ENCODE assay signal across 27 mouse cellular contexts in the genomic region with DNA sequence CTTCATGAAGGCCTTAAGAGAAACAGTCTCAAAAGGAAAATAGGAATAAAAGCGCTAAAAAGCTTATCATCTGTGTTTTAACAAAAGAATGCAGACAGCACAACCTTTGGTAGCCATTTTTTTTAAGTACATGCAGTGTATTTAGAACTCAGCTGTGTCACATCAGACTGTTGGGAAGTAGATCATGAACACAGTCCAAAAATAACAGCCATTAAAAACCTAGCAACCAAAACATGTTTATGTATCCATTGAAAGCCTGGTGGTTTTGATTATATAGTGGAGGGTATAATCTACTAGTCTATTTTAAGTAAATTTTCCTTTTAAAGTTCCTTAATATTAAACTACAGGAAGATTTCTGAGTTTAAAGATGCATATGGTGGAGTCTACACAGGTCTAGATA. TPM values are rescaled to one million over a fixed set of nuclear protein-coding genes. Genes with fewer than 3 reads are reported as not detected.
DNase-seq lines count a peak whose midpoint lies in the region; ATAC-seq and TF ChIP-seq lines count a peak whose summit lies in the region.
"Had no signal": no experiment of that assay in that cellular context is flagged by ENCODE, and none has a peak within 500 bp of the region (broad histone marks: within the 10 kb centered on the region; RNA-seq: fewer than 3 reads in every experiment).

No protein-coding gene starts in this region.

- TF ChIP-seq CTCF in kidney, postnatal 0 days (IDR thresholded peaks at IDR 0.05; ENCODE audit: low read depth): no peak

- peak; percentile 72 for DNase-seq in embryonic facial prominence, embryonic 14.5 days (ENCODE audit: low spot score)
- no peak for DNase-seq in embryonic facial prominence, embryonic 10.5 days (ENCODE audit: low spot score)
- peak; percentile 85 for DNase-seq in kidney, postnatal 0 days (ENCODE audit: low spot score)
- no peak for DNase-seq in kidney, adult 18-20 months
- peak; percentile 50 for DNase-seq in 3T3-L1 (ENCODE audit: low read depth, low spot score)
- DNase-seq in embryo, embryonic 9.5 days (ENCODE audit: extremely low spot score): no peak
- DNase-seq: adrenal gland, postnatal 14 days; cerebellum, adult 11 months; cerebellum, postnatal 10 days; gastrocnemius, postnatal 14 days; lung, adult 2 months; thymus, postnatal 14 days had no signal

- H3K4me1 ChIP-seq in embryonic facial prominence, embryonic 14.5 days (ENCODE audit: control insufficient read depth, insufficient read depth, low read length): peaks cover 22% of the 10 kb centered on the region
- H3K4me1 ChIP-seq in embryonic facial prominence, embryonic 10.5 days: no peaks in the 10 kb centered on the region
- H3K4me1 ChIP-seq in heart, embryonic 15.5 days (replicated peaks): peaks cover 24% of the 10 kb centered on the region
- peaks cover 5% of the 10 kb centered on the region for H3K4me1 ChIP-seq in heart, embryonic 12.5 days (replicated peaks)
- peaks cover 6% of the 10 kb centered on the region; the same call in 1 of the 2 replicates for H3K4me1 ChIP-seq in kidney, postnatal 0 days (replicated peaks; ENCODE audit: insufficient read depth, low read length)
- H3K4me1 ChIP-seq: liver, embryonic 12.5 days had no signal

- ATAC-seq in embryonic facial prominence, embryonic 14.5 days (ENCODE audit: low read depth): peak; percentile 55; the same call in 1 of the 2 replicates
- ATAC-seq in heart, embryonic 15.5 days (replicated peaks; ENCODE audit: insufficient number of reproducible peaks, insufficient read depth, low FRiP score, low read depth): no peak; the same call in 1 of the 2 replicates
- ATAC-seq in heart, embryonic 12.5 days (ENCODE audit: insufficient number of reproducible peaks, low FRiP score): no peak
- ATAC-seq in kidney, postnatal 0 days (replicated peaks; ENCODE audit: low FRiP score, low read depth): no peak
- ATAC-seq: activated CD4-positive, CD25-positive, alpha-beta regulatory T cell, adult 4 months; CD4-positive, CD25-positive, alpha-beta regulatory T cell, adult 4 months; intestine, embryonic 15.5 days; liver, embryonic 12.5 days; midbrain, embryonic 15.5 days had no signal

- H3K27me3 ChIP-seq in embryonic facial prominence, embryonic 14.5 days (replicated peaks; ENCODE audit: control insufficient read depth, insufficient read depth, low read length): no peaks in the 10 kb centered on the region
- no peaks in the 10 kb centered on the region for H3K27me3 ChIP-seq in embryonic facial prominence, embryonic 10.5 days (replicated peaks; ENCODE audit: low read depth, poor library complexity, severe bottlenecking)
- H3K27me3 ChIP-seq in heart, embryonic 15.5 days: no peaks in the 10 kb centered on the region
- H3K27me3 ChIP-seq in heart, embryonic 12.5 days (replicated peaks): no peaks in the 10 kb centered on the region
- no peaks in the 10 kb centered on the region for H3K27me3 ChIP-seq in kidney, postnatal 0 days (ENCODE audit: insufficient read depth, low read length)
- H3K27me3 ChIP-seq: hindbrain, embryonic 15.5 days; intestine, embryonic 15.5 days; liver, embryonic 12.5 days; midbrain, embryonic 15.5 days had no signal

- 85% methylated on average over 1 of the region's 1 CpGs for WGBS in embryonic facial prominence, embryonic 14.5 days
- WGBS in embryonic facial prominence, embryonic 10.5 days: 95% methylated on average over 1 of the region's 1 CpGs
- WGBS in heart, embryonic 15.5 days: 56% methylated on average over 1 of the region's 1 CpGs
- 66% methylated on average over 1 of the region's 1 CpGs for WGBS in heart, embryonic 12.5 days
- 65% methylated on average over 1 of the region's 1 CpGs for WGBS in kidney, postnatal 0 days

- H3K4me3 ChIP-seq in embryonic facial prominence, embryonic 14.5 days (ENCODE audit: low read depth, low read length): no peak overlapping the region
- H3K4me3 ChIP-seq in embryonic facial prominence, embryonic 10.5 days: no peak overlapping the region
- H3K4me3 ChIP-seq in heart, embryonic 15.5 days: no peak overlapping the region
- H3K4me3 ChIP-seq in heart, embryonic 12.5 days: no peak overlapping the region
- no peak overlapping the region for H3K4me3 ChIP-seq in kidney, postnatal 0 days (replicated peaks; ENCODE audit: low read depth, low read length)
- H3K4me3 ChIP-seq: forebrain, embryonic 10.5 days; hindbrain, embryonic 15.5 days; intestine, embryonic 15.5 days; liver, embryonic 12.5 days; midbrain, embryonic 15.5 days; myocyte had no signal

- H3K9ac ChIP-seq in embryonic facial prominence, embryonic 14.5 days (ENCODE audit: low read depth, low read length): no peak overlapping the region
- H3K9ac ChIP-seq in heart, embryonic 15.5 days: no peak overlapping the region
- H3K9ac ChIP-seq in heart, embryonic 12.5 days: no peak overlapping the region
- no peak overlapping the region for H3K9ac ChIP-seq in kidney, postnatal 0 days (ENCODE audit: low read depth, low read length)
- H3K9ac ChIP-seq: hindbrain, embryonic 15.5 days; intestine, embryonic 15.5 days; liver, embryonic 12.5 days; midbrain, embryonic 15.5 days had no signal

- H3K4me2 ChIP-seq in embryonic facial prominence, embryonic 14.5 days (ENCODE audit: low read depth, low read length): no peak overlapping the region
- H3K4me2 ChIP-seq in heart, embryonic 15.5 days: no peak overlapping the region
- H3K4me2 ChIP-seq in heart, embryonic 12.5 days: no peak overlapping the region
- H3K4me2 ChIP-seq in kidney, postnatal 0 days (ENCODE audit: low read length): no peak overlapping the region
- H3K4me2 ChIP-seq: hindbrain, embryonic 15.5 days; intestine, embryonic 15.5 days; liver, embryonic 12.5 days; midbrain, embryonic 15.5 days had no signal

- peak overlapping the region; percentile 61 for H3K27ac ChIP-seq in embryonic facial prominence, embryonic 14.5 days (replicated peaks; ENCODE audit: low read depth, low read length)
- H3K27ac ChIP-seq in embryonic facial prominence, embryonic 10.5 days (replicated peaks): no peak overlapping the region
- H3K27ac ChIP-seq in heart, embryonic 15.5 days: peak overlapping the region; percentile 56
- no peak overlapping the region for H3K27ac ChIP-seq in heart, embryonic 12.5 days (ENCODE audit: poor library complexity, severe bottlenecking)
- 0 out of 2 replicates have a peak overlapping the region, but pooled peaks have one; percentile 31 for H3K27ac ChIP-seq in kidney, postnatal 0 days
- H3K27ac ChIP-seq: forebrain, embryonic 10.5 days; hindbrain, embryonic 15.5 days; intestine, embryonic 15.5 days; liver, embryonic 12.5 days; midbrain, embryonic 15.5 days had no signal

- no peaks in the 10 kb centered on the region for H3K9me3 ChIP-seq in embryonic facial prominence, embryonic 14.5 days (ENCODE audit: control insufficient read depth, low read length)
- H3K9me3 ChIP-seq in embryonic facial prominence, embryonic 10.5 days: no peaks in the 10 kb centered on the region
- H3K9me3 ChIP-seq in heart, embryonic 15.5 days (replicated peaks): no peaks in the 10 kb centered on the region
- no peaks in the 10 kb centered on the region for H3K9me3 ChIP-seq in heart, embryonic 12.5 days (replicated peaks)
- H3K9me3 ChIP-seq in kidney, postnatal 0 days (replicated peaks; ENCODE audit: low read length): no peaks in the 10 kb centered on the region
- H3K9me3 ChIP-seq: forebrain, embryonic 10.5 days; hindbrain, embryonic 15.5 days; intestine, embryonic 15.5 days; liver, embryonic 12.5 days; midbrain, embryonic 15.5 days had no signal

- 0 out of 2 replicates have a peak, but pooled peaks cover 14% of the 10 kb centered on the region for H3K36me3 ChIP-seq in embryonic facial prominence, embryonic 14.5 days (ENCODE audit: control insufficient read depth, insufficient read depth, low read length)
- H3K36me3 ChIP-seq in embryonic facial prominence, embryonic 10.5 days (replicated peaks): 0 out of 2 replicates have a peak, but pooled peaks cover 3% of the 10 kb centered on the region
- H3K36me3 ChIP-seq in heart, embryonic 15.5 days: no peaks in the 10 kb centered on the region; the same call in 1 of the 2 replicates
- H3K36me3 ChIP-seq in heart, embryonic 12.5 days: peaks cover 7% of the 10 kb centered on the region
- 0 out of 2 replicates have a peak, but pooled peaks cover 4% of the 10 kb centered on the region for H3K36me3 ChIP-seq in kidney, postnatal 0 days (ENCODE audit: insufficient read depth, low read length)
- H3K36me3 ChIP-seq: hindbrain, embryonic 15.5 days; intestine, embryonic 15.5 days; midbrain, embryonic 15.5 days had no signal

RNA-seq across cellular contexts. Expression of gene Gm28047, which starts 34.3 kb away (rescaled TPM):
- polyA plus RNA-seq in embryonic facial prominence, embryonic 14.5 days (2014; fragmentation: Nextera tagmentation; extraction: Ambion mirVana): not detected in 2 replicates
- polyA plus RNA-seq in embryonic facial prominence, embryonic 10.5 days (2016; fragmentation: Nextera tagmentation; extraction: Ambion mirVana): not detected in 2 replicates
- 0.24 TPM in 1 of 2 replicates, not detected in the other for polyA plus RNA-seq in heart, embryonic 15.5 days (2015; fragmentation: Nextera tagmentation; extraction: Ambion mirVana)
- not detected in 2 replicates for polyA plus RNA-seq in heart, embryonic 12.5 days (2016; fragmentation: Nextera tagmentation; extraction: Ambion mirVana)
- 0.37 and 0.46 TPM in 2 replicates for polyA plus RNA-seq in kidney, postnatal 0 days (2015; fragmentation: Nextera tagmentation; extraction: Ambion mirVana)
- polyA plus RNA-seq: forebrain, embryonic 10.5 days; frontal cortex, adult 2 months; heart, embryonic 14.5 days; hindbrain, embryonic 15.5 days; intestine, embryonic 15.5 days; large intestine, adult 2 months; limb, embryonic 11.5 days; liver, embryonic 12.5 days; midbrain, embryonic 15.5 days; myocyte; neural tube, embryonic 14.5 days had no signal

RNA-seq across cellular contexts. Expression of gene Atf7, which starts 34.7 kb away (rescaled TPM):
- polyA plus RNA-seq in embryonic facial prominence, embryonic 14.5 days (2014; fragmentation: Nextera tagmentation; extraction: Ambion mirVana): 43.0 and 43.8 TPM in 2 replicates
- polyA plus RNA-seq in embryonic facial prominence, embryonic 10.5 days (2016; fragmentation: Nextera tagmentation; extraction: Ambion mirVana): 22.2 and 25.1 TPM in 2 replicates
- 26.7 and 32.7 TPM in 2 replicates for polyA plus RNA-seq in heart, embryonic 15.5 days (2015; fragmentation: Nextera tagmentation; extraction: Ambion mirVana)
- 31.0 and 32.5 TPM in 2 replicates for polyA plus RNA-seq in heart, embryonic 12.5 days (2016; fragmentation: Nextera tagmentation; extraction: Ambion mirVana)
- polyA plus RNA-seq in kidney, postnatal 0 days (2015; fragmentation: Nextera tagmentation; extraction: Ambion mirVana): 23.2 and 24.9 TPM in 2 replicates

Comparison
In these comparisons a context has a peak if more than half of its experiments do, and no peak if none do; other contexts are left out.
1. DNase-seq: peak in embryonic facial prominence, embryonic 14.5 days (single experiment), kidney, postnatal 0 days (single experiment) and 3T3-L1 (single experiment); none in embryonic facial prominence, embryonic 10.5 days (single experiment), kidney, adult 18-20 months (single experiment) and embryo, embryonic 9.5 days (single experiment).
2. H3K27ac ChIP-seq: peak in embryonic facial prominence, embryonic 14.5 days (single experiment), heart, embryonic 15.5 days (single experiment) and kidney, postnatal 0 days (single experiment); none in embryonic facial prominence, embryonic 10.5 days (single experiment) and heart, embryonic 12.5 days (single experiment).